Mouse (Mus musculus) central nervous system, embryonic 14 days (tissue): ENCODE results near the gene Nfatc3. TPM values are rescaled to one million over a fixed set of nuclear protein-coding genes. Genes with fewer than 3 reads are reported as not detected.

Source experiments
- polyA plus RNA-seq: library from polyadenylated mRNA; depleted of rRNA; stranded (reverse); fragments of >200 nt; gene quantifications from 2 replicates; pipeline ENCODE4 v1.2.3, GENCODE M21; 2012; rRNA removed

The Nfatc3 gene
- polyA plus RNA-seq, result 11.4 and 13.4 TPM in 2 replicates

DNA sequence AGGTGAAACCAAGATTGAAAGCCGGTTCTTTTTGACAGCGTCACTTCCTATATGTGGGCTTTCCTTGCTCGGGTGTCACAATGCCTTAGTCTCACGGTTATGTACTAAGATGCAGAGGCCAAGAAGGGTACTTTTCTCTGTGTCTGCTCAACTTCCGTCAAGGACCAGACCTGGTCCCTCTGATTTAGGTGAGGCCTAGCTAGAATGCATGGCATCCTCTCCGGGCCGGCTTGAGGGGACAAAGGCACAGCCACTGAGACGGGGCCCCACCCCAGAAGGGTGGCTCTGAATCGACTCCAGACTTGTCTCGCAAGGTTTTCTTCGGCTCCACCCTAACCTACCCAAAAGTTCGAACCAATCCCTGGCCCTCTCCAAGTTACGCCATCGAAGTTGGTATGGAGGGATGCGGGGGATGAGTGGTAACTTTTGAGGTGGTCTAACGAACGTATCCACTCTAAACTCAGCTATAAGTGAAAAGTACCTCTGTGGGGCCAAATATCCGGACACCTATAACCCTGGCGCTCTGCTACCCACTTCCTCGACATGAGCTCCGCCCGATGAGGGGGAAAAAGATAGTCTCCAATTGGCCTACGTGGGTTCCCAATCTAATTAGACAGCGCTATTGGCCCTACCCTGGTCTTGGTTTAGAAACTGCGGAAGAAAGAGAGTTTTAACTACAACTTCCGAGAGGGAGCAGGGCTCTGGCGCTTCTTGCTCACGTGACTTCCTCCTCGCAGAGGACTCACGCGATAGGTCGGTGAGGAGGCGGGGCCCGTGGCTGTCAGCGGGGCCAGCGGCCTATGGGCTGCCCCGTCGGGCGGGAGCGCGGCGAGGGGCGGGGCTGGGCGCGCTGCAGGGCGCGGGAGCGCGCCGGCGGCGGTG, at the start of gene Nfatc3:
TSS of gene Nfatc3 (plus strand) at position 110 of the 882 bp plus-strand sequence.

DNA sequence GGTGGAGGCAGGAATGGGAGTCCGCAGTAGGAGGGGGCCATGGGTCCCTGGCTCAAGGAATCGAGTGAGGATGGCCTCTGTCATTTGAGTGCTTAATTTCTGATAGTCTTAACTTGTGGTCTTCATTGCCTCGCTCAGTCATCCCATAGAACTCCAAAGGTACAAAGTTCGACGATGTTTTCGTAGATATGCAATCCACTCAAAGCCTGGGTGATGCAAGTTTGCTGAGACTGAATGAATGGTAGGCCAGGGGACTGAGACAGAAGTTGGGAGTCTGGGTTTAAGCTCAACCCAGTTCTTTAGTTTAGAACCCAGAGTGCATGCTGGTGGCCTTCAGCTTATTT, 47.0 kb upstream of the Nfatc3 start, which contains the start of gene Ddx28:
TSS of gene Ddx28 (minus strand) at position 240 of the 344 bp plus-strand sequence.

DNA sequence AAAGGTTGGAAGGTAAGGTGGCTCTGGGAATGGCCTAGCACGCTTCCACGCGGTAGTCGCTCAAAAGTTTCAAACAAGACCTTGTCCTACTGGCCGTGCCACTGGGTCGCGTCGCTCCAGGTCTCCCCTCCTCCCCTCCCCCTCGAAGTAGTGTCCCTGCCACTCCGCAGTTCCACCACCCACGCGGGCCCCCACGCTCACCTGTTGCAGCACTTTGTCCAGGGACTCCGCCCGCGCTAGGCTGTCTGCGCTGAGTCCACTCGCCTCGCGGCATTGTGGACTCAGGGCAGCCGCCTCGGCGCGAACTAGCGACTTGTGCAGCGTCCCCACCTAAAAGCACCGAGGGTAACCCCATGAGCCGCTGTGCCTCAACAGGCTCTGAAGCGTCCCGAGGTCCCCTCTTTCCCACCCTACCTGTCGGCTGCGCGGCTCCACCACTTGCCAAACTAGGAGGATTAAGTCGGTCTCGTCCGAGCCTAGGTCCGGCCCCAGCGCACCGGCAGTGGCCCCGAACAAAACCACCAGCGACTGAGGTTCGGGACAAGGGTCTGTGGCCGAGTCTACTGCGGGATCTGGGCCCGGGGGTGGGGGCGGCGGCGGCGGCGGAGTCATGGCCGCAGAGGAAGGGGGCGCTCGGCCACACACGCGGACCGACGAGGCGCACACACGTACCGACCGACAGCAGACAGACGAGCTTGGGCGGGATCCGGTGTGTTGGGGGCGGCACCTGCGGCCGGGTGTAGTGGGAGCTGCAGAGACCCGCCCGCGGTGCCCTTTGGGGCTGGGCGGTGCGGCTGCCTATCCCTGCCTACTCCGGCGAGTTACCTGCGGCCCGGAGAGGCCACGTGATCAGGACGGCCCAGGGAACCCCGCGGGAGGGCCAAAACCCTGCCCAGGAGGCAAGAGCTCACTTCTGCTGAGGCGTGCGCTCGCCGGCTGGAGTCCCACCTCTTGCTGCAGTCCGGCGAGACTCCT, 77.8 kb downstream of the Nfatc3 start, which contains the start of gene Esrp2:
TSS of gene Esrp2 (minus strand) at position 819 of the 975 bp plus-strand sequence.

DNA sequence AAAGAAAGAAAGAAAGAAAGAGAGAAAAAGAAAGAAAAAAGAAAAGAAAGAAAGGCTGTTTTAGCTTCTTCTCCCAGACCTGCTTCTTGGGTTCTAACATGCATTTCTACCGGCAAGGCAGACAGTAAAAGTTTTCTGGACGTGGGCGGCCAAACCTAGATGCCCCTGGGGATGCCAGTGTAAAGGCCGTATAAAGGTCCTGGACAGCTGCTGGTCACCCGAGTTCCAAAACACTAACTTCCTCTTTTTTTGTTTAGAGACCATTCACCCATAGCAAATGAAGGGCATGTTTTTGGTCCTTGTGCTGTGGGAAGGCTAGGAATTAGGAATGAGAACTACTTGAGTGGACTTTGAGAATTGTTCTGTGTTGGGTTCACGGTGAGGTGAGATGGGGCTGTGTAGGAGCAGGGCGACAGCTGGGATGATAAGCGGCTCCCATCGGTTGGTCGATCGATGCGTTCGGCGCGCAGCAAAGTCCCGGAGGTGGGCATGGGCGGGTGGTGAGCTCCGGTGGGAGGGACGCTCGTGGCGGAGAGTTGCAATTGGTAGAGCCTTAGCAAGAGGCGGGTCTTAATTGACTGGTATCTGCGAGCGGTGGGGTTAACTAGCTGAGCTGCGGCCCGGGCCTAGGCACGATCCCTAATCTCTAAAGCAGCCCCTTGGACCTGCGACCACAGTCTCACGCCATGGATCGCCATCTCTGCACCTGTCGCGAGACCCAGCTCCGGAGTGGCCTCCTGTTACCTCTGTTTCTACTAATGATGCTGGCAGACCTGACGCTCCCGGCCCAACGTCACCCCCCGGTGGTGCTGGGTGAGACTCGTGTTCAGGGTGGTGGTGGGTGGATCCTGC, 91.4 kb downstream of the Nfatc3 start, which contains the start of gene Pla2g15:
TSS of gene Pla2g15 (plus strand) at position 599 of the 852 bp plus-strand sequence.

DNA sequence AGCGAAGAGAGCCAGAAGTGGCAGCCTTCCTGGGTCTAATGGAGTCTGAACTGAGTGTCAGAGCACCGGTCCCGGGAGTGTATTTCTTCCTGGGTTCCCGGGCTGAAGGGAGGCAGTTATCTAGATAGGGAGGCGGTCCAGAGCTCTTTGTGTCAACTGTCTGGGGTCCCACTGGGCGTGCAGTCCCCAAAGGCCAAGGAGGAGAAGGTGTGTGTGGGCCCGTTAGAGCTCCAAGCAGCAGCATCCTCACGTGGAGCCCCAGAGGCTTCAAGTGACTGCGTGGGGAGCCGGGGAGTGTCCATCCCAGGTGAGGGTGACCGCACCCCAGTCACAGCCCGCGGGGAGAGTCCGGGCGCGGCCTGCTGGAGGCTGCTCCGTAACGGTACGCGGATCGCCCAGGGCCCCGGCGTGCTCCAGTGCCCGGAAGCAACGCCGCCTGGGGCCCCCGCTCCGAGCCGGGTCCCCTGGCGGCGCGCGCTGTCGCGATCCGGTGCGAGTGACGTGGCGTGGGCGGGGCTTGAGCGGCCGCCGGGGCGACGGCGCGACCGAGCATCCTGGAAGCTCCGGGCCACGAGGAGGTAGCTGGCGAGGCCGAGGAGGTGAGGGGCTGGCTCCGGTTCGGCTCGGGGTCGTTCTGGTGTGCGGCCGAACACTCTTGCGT, 109.8 kb downstream of the Nfatc3 start, which contains the start of gene Slc7a6:
TSS of gene Slc7a6 (plus strand) at position 502 of the 661 bp plus-strand sequence.

Other genes starting within 250 kb of the Nfatc3 start
- 33.4 and 35.4 TPM in 2 replicates for gene Ranbp10, start 231.5 kb upstream of the Nfatc3 start, polyA plus RNA-seq
- gene Tsnaxip1, start 231.1 kb upstream of the Nfatc3 start, polyA plus RNA-seq, result 0.51 and 0.74 TPM in 2 replicates
- gene Cenpt, start 205.6 kb upstream of the Nfatc3 start, polyA plus RNA-seq, result 101 and 102 TPM in 2 replicates
- gene Thap11, start 203.7 kb upstream of the Nfatc3 start, polyA plus RNA-seq, result 59.7 and 67.0 TPM in 2 replicates
- gene Nutf2, start 198.3 kb upstream of the Nfatc3 start, polyA plus RNA-seq, result 236 and 293 TPM in 2 replicates
- gene Edc4, start 178.0 kb upstream of the Nfatc3 start, polyA plus RNA-seq, result 76.2 and 83.8 TPM in 2 replicates
- 1.2 and 1.3 TPM in 2 replicates for gene Nrn1l, start 165.3 kb upstream of the Nfatc3 start, polyA plus RNA-seq
- gene Pskh1, start 158.4 kb upstream of the Nfatc3 start, polyA plus RNA-seq, result 19.6 and 25.0 TPM in 2 replicates
- gene Ctrl, start 125.0 kb upstream of the Nfatc3 start, polyA plus RNA-seq, result 6.8 and 7.4 TPM in 2 replicates
- 47.3 and 56.2 TPM in 2 replicates for gene Psmb10, start 120.4 kb upstream of the Nfatc3 start, polyA plus RNA-seq
- 2.5 and 4.5 TPM in 2 replicates for gene Lcat, start 115.5 kb upstream of the Nfatc3 start, polyA plus RNA-seq
- 15.2 and 30.7 TPM in 2 replicates for gene Slc12a4, start 92.7 kb upstream of the Nfatc3 start, polyA plus RNA-seq
- gene Dpep3, start 79.4 kb upstream of the Nfatc3 start, polyA plus RNA-seq, result not detected in 2 replicates
- gene Dus2, start 67.5 kb upstream of the Nfatc3 start, polyA plus RNA-seq, result 21.1 and 25.0 TPM in 2 replicates
- not detected in 2 replicates for gene Dpep2nb, start 52.9 kb upstream of the Nfatc3 start, polyA plus RNA-seq
- 13.3 and 13.7 TPM in 2 replicates for gene Ddx28, start 47.0 kb upstream of the Nfatc3 start, polyA plus RNA-seq
- gene Esrp2, start 78.1 kb downstream of the Nfatc3 start, polyA plus RNA-seq, result 0.27 and 4.7 TPM in 2 replicates
- 12.7 and 15.6 TPM in 2 replicates for gene Pla2g15, start 91.6 kb downstream of the Nfatc3 start, polyA plus RNA-seq
- 50.0 and 55.4 TPM in 2 replicates for gene Slc7a6, start 110.0 kb downstream of the Nfatc3 start, polyA plus RNA-seq
- gene Slc7a6os, start 152.1 kb downstream of the Nfatc3 start, polyA plus RNA-seq, result 48.8 and 51.3 TPM in 2 replicates
- 37.7 and 42.5 TPM in 2 replicates for gene Prmt7, start 152.1 kb downstream of the Nfatc3 start, polyA plus RNA-seq